Mouse (Mus musculus) midbrain, embryonic 16.5 days (tissue): ENCODE measurements around the gene Gm14137. TPM values are rescaled to one million over a fixed set of nuclear protein-coding genes. Genes with fewer than 3 reads are reported as not detected.

Source experiments
- ATAC-seq: fragments of 200-750 bp; cut with Nextera tagmentation; 2 replicates; pipeline ENCODE4 v1.8.0; 2017; ENCODE audit warnings: moderate TSS enrichment
- H3K27ac ChIP-seq: fragments of 300-500 bp; sonication (generic); 2 replicates; pipeline ENCODE4 v1.5.1; 2014; ENCODE audit warnings: mild to moderate bottlenecking, low read length, mixed read lengths
- H3K27me3 ChIP-seq: fragments of 300-500 bp; sonication (generic); 2 replicates; pipeline ENCODE4 v1.6.1; 2014; ENCODE audit warnings: low read depth, low read length, mixed read lengths; ENCODE audit not compliant: control insufficient read depth, insufficient read depth
- H3K36me3 ChIP-seq: fragments of 300-500 bp; sonication (generic); 2 replicates; pipeline ENCODE4 v1.6.1; 2014; ENCODE audit warnings: mild to moderate bottlenecking, low read length, moderate library complexity, mixed read lengths; ENCODE audit not compliant: control insufficient read depth, insufficient read depth
- H3K4me1 ChIP-seq: fragments of 300-500 bp; sonication (generic); 2 replicates; pipeline ENCODE4 v1.6.1; 2014; ENCODE audit warnings: mild to moderate bottlenecking, low read length, mixed read lengths; ENCODE audit not compliant: control insufficient read depth, insufficient read depth
- H3K4me2 ChIP-seq: fragments of 300-500 bp; sonication (generic); 2 replicates; pipeline ENCODE4 v1.6.1; 2014; ENCODE audit warnings: mild to moderate bottlenecking, low read length, mixed read lengths
- H3K4me3 ChIP-seq: fragments of 300-500 bp; sonication (generic); 2 replicates; pipeline ENCODE4 v1.5.1; 2014; ENCODE audit warnings: low read depth, mild to moderate bottlenecking, low read length, moderate library complexity, mixed read lengths
- H3K9ac ChIP-seq: fragments of 300-500 bp; sonication (generic); 2 replicates; pipeline ENCODE4 v1.6.1; 2014; ENCODE audit warnings: low read depth, low read length, mixed read lengths
- H3K9me3 ChIP-seq: fragments of 300-500 bp; sonication (generic); replicated peaks from 2 replicates; pipeline ENCODE4 v1.6.1; 2014; ENCODE audit warnings: mild to moderate bottlenecking, low read length, mixed read lengths; ENCODE audit not compliant: control insufficient read depth, poor library complexity, severe bottlenecking
- WGBS: fragments of 180-500 bp; shearing (Covaris S2); extraction: QIAGEN DNeasy Blood & Tissue Kit; methylation state at CpG from one replicate; pipeline ENCODE4 v1.1.7; 2014; 5-methylcytosine and 5-hydroxymethylcytosine counted together
- polyA plus RNA-seq: library from polyadenylated mRNA; unstranded; fragments of >200 nt; fragmentation: Nextera tagmentation; extraction: Ambion mirVana; gene quantifications from 2 replicates; pipeline ENCODE4 v1.2.1, GENCODE M21; 2015

Gm14137 gene
- polyA plus RNA-seq, 1 experiment from 2014 or later = 1.2 TPM

DNA sequence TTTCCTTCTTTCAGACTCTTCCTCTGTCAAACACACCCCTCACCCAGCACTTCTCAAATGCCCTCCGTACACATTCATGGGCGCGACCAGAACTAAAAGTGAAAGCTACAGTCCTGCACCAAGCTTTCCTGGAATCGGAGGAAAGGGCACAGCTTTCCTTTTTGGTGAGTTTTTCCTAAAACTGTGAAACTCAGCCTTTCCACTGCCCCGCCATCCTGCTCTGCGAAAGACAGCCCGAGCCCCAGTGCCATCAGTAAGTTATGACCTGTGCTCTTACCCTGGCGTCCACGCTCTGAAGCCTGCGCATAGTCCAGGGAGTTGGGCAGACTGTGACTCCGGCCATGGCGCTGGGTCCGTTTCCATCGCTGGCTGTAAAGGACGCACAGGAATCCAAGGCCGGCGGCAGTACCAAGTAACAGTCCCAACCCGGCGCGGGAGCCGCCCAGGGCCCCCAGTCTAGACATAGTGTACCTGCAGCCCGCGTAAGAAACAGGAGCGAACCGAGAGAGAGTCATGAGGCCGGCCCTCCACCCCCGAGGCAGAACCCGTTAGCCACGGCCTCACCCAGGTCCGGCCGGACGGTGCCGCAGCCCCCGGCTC, 18.1 kb upstream of the Gm14137 start:
- H3K36me3 ChIP-seq = peaks cover 14% of the 10 kb centered on the region
- H3K4me3 ChIP-seq = peak overlapping the region; percentile 84
- peak overlapping the region; percentile 89 for H3K4me2 ChIP-seq
- no peaks in the 10 kb centered on the region for H3K27me3 ChIP-seq
- peak overlapping the region; percentile 72 for H3K27ac ChIP-seq
- peaks cover 19% of the 10 kb centered on the region for H3K4me1 ChIP-seq
- peak overlapping the region; percentile 87 for H3K9ac ChIP-seq
- H3K9me3 ChIP-seq = no peaks in the 10 kb centered on the region
- 9% methylated on average over 27 of the region's 34 CpGs for WGBS
- ATAC-seq = peak; percentile 69; the same call in 1 of the 2 replicates

DNA sequence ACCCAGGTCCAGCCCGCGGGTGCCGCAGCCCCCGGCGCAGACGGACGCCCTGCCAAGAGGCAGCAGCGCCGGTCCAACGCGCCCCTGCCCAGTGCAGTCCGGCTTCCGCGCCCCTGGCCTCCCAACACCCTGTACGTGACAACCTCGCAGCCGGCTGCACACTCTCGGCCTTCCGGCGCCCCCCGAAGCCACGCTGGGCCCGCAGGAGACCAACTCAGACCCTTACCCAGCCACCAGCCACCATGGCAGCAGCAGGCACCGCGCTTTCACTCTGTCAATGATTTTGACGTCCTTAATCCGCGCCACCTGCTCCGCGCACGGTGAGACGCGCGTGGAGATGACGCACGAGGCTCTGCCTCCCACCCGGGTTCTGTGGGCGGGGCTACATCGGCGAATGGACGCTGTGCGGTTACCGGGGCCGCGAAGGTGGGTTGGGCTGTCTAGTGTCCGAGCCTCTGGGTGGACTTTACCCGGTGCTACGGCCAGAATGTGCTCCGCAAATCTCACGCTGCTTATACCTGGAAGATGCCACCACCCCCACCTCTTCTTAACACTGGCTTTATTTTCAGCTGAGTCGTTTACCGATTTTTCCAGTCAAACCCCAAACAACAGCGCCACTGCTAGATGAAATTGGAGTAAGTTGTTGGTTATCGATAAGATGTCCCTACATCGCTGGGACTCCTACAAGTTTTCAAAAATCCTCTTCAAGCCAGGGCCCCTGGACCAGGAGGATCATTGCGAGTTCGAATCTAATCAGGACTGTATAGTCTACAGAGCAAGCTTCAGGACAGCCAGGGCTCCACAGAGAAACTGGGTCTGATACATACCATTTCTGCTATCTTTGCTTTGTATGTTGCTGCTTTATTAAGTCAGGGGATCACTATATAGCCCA, 17.4 kb upstream of the Gm14137 start, which contains the start of gene Rmdn3:
Gene Rmdn3 (minus strand): TSS at position 354 of the 892 bp plus-strand sequence.
- H3K9ac ChIP-seq = peak within 1 kb of the TSS; percentile 87
- H3K36me3 ChIP-seq = peaks cover 12% of the 10 kb centered on the region
- no peaks in the 10 kb centered on the region for H3K27me3 ChIP-seq
- H3K4me3 ChIP-seq = peak within 1 kb of the TSS; percentile 84
- peaks cover 19% of the 10 kb centered on the region for H3K4me1 ChIP-seq
- peak within 1 kb of the TSS; percentile 89 for H3K4me2 ChIP-seq
- no peaks in the 10 kb centered on the region for H3K9me3 ChIP-seq
- WGBS = 1% methylated on average over 54 of the region's 57 CpGs
- H3K27ac ChIP-seq = peak within 1 kb of the TSS; percentile 72
- peak; percentile 93 for ATAC-seq

GRCm38 (mm10) chr2:119157836-119158235, 16.5 kb upstream of the Gm14137 start:
- H3K9me3 ChIP-seq = no peaks in the 10 kb centered on the region
- H3K4me2 ChIP-seq = peak overlapping the region; percentile 67; the same call in 1 of the 2 replicates
- peaks cover 19% of the 10 kb centered on the region for H3K4me1 ChIP-seq
- H3K27me3 ChIP-seq = no peaks in the 10 kb centered on the region
- ATAC-seq = no peak
- H3K4me3 ChIP-seq = no peak overlapping the region
- peaks cover 7% of the 10 kb centered on the region for H3K36me3 ChIP-seq
- H3K9ac ChIP-seq = no peak overlapping the region
- no peak overlapping the region for H3K27ac ChIP-seq

DNA sequence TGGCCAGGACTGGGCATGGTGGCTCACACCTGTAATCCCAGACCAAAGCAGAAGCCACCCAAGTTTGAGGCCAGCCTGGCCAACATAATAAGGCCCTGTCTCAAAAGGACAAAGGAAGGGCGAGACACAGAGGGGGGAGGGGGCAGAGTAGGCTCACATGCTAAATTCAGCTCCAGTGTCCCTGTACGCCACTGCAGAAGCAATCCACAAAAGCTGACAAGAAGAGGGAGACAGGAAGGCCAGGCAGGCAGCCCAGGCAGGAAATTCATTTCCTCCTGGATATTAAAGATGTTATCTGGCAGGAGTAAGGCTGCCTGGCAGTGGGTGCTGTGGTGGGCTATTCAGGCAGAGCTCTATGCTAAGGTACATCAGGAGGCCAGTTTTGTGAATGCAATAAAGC, 13.1 kb upstream of the Gm14137 start:
- 31% methylated on average over 2 of the region's 2 CpGs for WGBS
- H3K9ac ChIP-seq = no peak overlapping the region
- no peaks in the 10 kb centered on the region for H3K9me3 ChIP-seq

GRCm38 (mm10) chr2:119163135-119163534, 11.2 kb upstream of the Gm14137 start:
- H3K27me3 ChIP-seq = peaks cover 17% of the 10 kb centered on the region

More for the DNA sequence above, 13.1 kb upstream of the Gm14137 start:
- H3K4me3 ChIP-seq = no peak overlapping the region
- no peak for ATAC-seq
- H3K36me3 ChIP-seq = no peaks in the 10 kb centered on the region
- H3K27me3 ChIP-seq = peaks cover 12% of the 10 kb centered on the region
- H3K4me1 ChIP-seq = peaks cover 4% of the 10 kb centered on the region
- no peak overlapping the region for H3K27ac ChIP-seq
- H3K4me2 ChIP-seq = no peak overlapping the region

GRCm38 (mm10) chr2:119163999-119164398, 10.3 kb upstream of the Gm14137 start:
- H3K36me3 ChIP-seq = no peaks in the 10 kb centered on the region
- ATAC-seq = no peak
- H3K9me3 ChIP-seq = no peaks in the 10 kb centered on the region
- H3K9ac ChIP-seq = no peak overlapping the region
- 91% methylated on average over 4 of the region's 4 CpGs for WGBS
- no peak overlapping the region for H3K4me2 ChIP-seq
- H3K4me3 ChIP-seq = no peak overlapping the region
- H3K4me1 ChIP-seq = peaks cover 8% of the 10 kb centered on the region; the same call in 1 of the 2 replicates
- no peak overlapping the region for H3K27ac ChIP-seq
- H3K27me3 ChIP-seq = peaks cover 17% of the 10 kb centered on the region

More at GRCm38 (mm10) chr2:119163135-119163534, 11.2 kb upstream of the Gm14137 start:
- no peak overlapping the region for H3K9ac ChIP-seq
- H3K4me2 ChIP-seq = no peak overlapping the region
- no peak for ATAC-seq
- H3K4me1 ChIP-seq = peaks cover 8% of the 10 kb centered on the region; the same call in 1 of the 2 replicates
- WGBS = 71% methylated on average over 3 of the region's 3 CpGs
- no peaks in the 10 kb centered on the region for H3K9me3 ChIP-seq
- H3K36me3 ChIP-seq = no peaks in the 10 kb centered on the region
- H3K4me3 ChIP-seq = no peak overlapping the region
- H3K27ac ChIP-seq = no peak overlapping the region

GRCm38 (mm10) chr2:119165401-119165800, 8.9 kb upstream of the Gm14137 start:
- ATAC-seq = no peak
- Histone ChIP-seq H3K9ac (no peak overlapping the region), H3K4me2 (no peak overlapping the region), H3K27me3 (peaks cover 17% of the 10 kb centered on the region), H3K4me1 (peaks cover 8% of the 10 kb centered on the region; the same call in 1 of the 2 replicates), H3K27ac (no peak overlapping the region), H3K9me3 (no peaks in the 10 kb centered on the region), H3K4me3 (no peak overlapping the region), H3K36me3 (no peaks in the 10 kb centered on the region)

DNA sequence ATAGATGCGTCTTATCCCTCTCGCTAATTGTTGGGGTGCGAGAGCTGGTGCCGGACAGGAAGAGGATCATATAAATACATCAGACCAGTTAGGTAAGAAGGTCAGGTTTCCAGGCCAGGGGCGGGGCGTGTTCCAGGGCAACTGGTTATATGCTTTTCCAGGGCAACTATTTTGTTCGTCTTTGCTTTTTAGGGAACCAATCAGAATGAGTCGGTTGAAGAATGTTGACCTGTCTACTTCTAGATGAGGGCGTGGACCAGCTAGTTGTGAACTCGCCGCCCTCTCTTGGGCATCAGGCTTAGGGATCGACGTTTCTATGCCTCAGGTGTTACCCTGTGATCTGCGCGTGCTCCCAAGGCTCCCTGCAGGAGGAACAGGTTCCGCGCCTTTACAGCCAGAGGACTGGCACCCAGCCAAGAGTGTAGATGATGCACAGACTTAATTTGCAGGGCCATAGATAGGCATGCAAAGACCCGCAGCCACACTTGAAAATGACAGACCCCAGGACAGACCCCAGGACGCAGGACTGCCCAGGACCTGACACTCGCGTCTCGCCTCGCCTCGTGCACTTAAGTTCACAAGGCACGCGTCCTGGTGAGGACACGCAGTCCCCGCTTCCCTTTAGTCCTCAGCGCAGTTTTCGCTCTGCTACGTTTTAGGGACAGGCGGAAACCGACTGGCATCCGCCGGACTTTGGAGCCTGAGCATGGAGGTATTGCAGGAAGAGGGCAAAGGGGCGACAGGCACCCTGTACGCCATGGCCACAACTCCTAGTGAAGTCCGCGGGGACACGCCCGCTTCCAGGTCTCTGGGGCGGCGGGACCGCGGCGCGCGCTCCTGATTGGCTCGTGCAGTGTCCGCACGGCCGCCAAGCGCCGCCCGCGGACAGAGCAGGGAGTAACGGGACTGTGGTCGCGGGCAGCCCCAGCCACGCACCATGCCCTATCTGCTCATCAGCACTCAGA, 7.1 kb upstream of the Gm14137 start, which contains the start of gene Gchfr:
Gene Gchfr (plus strand): TSS at position 873 of the 965 bp plus-strand sequence.
- peak within 1 kb of the TSS; percentile 68 for H3K9ac ChIP-seq
- peaks cover 8% of the 10 kb centered on the region; the same call in 1 of the 2 replicates for H3K4me1 ChIP-seq
- WGBS = under 1% methylated on average over 60 of the region's 60 CpGs
- ATAC-seq = peak; percentile 78
- peak within 1 kb of the TSS; percentile 58 for H3K4me3 ChIP-seq
- H3K36me3 ChIP-seq = no peaks in the 10 kb centered on the region
- peak within 1 kb of the TSS; percentile 100 for H3K4me2 ChIP-seq
- no peak within 1 kb of the TSS for H3K27ac ChIP-seq
- H3K9me3 ChIP-seq = no peaks in the 10 kb centered on the region
- H3K27me3 ChIP-seq = peaks cover 17% of the 10 kb centered on the region
